ENCODE assay signal across 16 mouse cellular contexts in the genomic region with DNA sequence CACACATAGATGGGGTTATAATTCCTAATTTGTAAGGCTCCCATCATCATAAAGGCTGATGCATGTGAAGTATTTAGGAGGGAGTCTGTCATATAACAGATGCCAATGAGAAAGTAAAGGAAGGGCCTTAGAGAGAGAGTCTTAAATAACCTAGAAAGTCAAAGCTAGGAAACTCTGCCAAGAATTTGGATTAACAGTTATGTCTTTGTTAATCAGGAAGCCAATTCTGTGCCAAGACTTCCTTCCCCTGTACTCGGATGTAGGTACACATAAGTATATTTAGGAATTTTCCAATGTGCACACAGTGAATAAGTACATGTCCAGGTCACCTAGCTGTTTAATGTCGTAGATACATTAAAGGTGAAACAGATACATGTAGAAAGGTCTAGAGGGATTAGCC. TPM values are rescaled to one million over a fixed set of nuclear protein-coding genes. Genes with fewer than 3 reads are reported as not detected.
DNase-seq lines count a peak whose midpoint lies in the region; ATAC-seq and TF ChIP-seq lines count a peak whose summit lies in the region.
"Had no signal": no experiment of that assay in that cellular context is flagged by ENCODE, and none has a peak within 500 bp of the region (broad histone marks: within the 10 kb centered on the region; RNA-seq: fewer than 3 reads in every experiment).

No protein-coding gene starts in this region.

- no peaks in the 10 kb centered on the region for H3K27me3 ChIP-seq in kidney, postnatal 0 days (ENCODE audit: insufficient read depth, low read length)
- 0 out of 2 replicates have a peak, but pooled peaks cover 2% of the 10 kb centered on the region for H3K27me3 ChIP-seq in midbrain, embryonic 13.5 days
- H3K27me3 ChIP-seq in midbrain, embryonic 16.5 days (ENCODE audit: control insufficient read depth, insufficient read depth, low read depth, low read length) = no peaks in the 10 kb centered on the region
- no peaks in the 10 kb centered on the region for H3K27me3 ChIP-seq in liver, postnatal 0 days (ENCODE audit: insufficient read depth, low read length)
- H3K27me3 ChIP-seq: hindbrain, embryonic 12.5 days; midbrain, embryonic 12.5 days had no signal

- peak overlapping the region; percentile 92 for H3K27ac ChIP-seq in gastrocnemius, adult 2 months
- no peak overlapping the region for H3K27ac ChIP-seq in kidney, postnatal 0 days
- H3K27ac ChIP-seq in midbrain, embryonic 13.5 days = 0 out of 2 replicates have a peak overlapping the region, but pooled peaks have one; percentile 32
- H3K27ac ChIP-seq in midbrain, embryonic 16.5 days (ENCODE audit: low read length) = no peak overlapping the region
- peak overlapping the region; percentile 83 for H3K27ac ChIP-seq in liver, postnatal 0 days (ENCODE audit: low read depth)
- H3K27ac ChIP-seq: hindbrain, embryonic 12.5 days; liver, embryonic 14.5 days; macrophage; midbrain, embryonic 12.5 days had no signal

- no peak for TF ChIP-seq CTCF in gastrocnemius, adult 2 months (IDR thresholded peaks at IDR 0.05)
- TF ChIP-seq CTCF in kidney, postnatal 0 days (IDR thresholded peaks at IDR 0.05; ENCODE audit: low read depth) = no peak
- no peak for TF ChIP-seq CTCF in liver, postnatal 0 days (IDR thresholded peaks at IDR 0.05; ENCODE audit: low read depth)

- 61% methylated on average over 2 of the region's 2 CpGs for WGBS in kidney, postnatal 0 days
- 90% methylated on average over 2 of the region's 2 CpGs for WGBS in midbrain, embryonic 13.5 days
- 70% methylated on average over 2 of the region's 2 CpGs for WGBS in midbrain, embryonic 16.5 days
- WGBS in liver, postnatal 0 days (ENCODE audit: insufficient replicate concordance) = 46% methylated on average over 2 of the region's 2 CpGs

- ATAC-seq in kidney, postnatal 0 days (replicated peaks; ENCODE audit: low FRiP score, low read depth) = no peak
- no peak for ATAC-seq in midbrain, embryonic 13.5 days
- no peak for ATAC-seq in midbrain, embryonic 16.5 days
- ATAC-seq in liver, postnatal 0 days = no peak

- no peaks in the 10 kb centered on the region for H3K36me3 ChIP-seq in kidney, postnatal 0 days (ENCODE audit: insufficient read depth, low read length)
- peaks cover 19% of the 10 kb centered on the region for H3K36me3 ChIP-seq in midbrain, embryonic 13.5 days
- H3K36me3 ChIP-seq in midbrain, embryonic 16.5 days (ENCODE audit: control insufficient read depth, insufficient read depth, low read length) = peaks cover 4% of the 10 kb centered on the region
- H3K36me3 ChIP-seq in liver, postnatal 0 days (replicated peaks; ENCODE audit: insufficient read depth, low read length) = peaks cover 4% of the 10 kb centered on the region; the same call in 1 of the 2 replicates
- H3K36me3 ChIP-seq: heart, embryonic 12.5 days had no signal

- no peak overlapping the region for H3K4me3 ChIP-seq in gastrocnemius, adult 2 months
- no peak overlapping the region for H3K4me3 ChIP-seq in kidney, postnatal 0 days (replicated peaks; ENCODE audit: low read depth, low read length)
- no peak overlapping the region for H3K4me3 ChIP-seq in midbrain, embryonic 13.5 days (replicated peaks)
- no peak overlapping the region for H3K4me3 ChIP-seq in midbrain, embryonic 16.5 days (ENCODE audit: low read depth, low read length)
- H3K4me3 ChIP-seq in liver, postnatal 0 days (ENCODE audit: low read depth, low read length) = no peak overlapping the region
- H3K4me3 ChIP-seq: erythroblast, embryonic 14.5 days; heart, embryonic 12.5 days; hindbrain, embryonic 12.5 days; midbrain, embryonic 12.5 days had no signal

- H3K4me2 ChIP-seq in kidney, postnatal 0 days (ENCODE audit: low read length) = no peak overlapping the region
- H3K4me2 ChIP-seq in midbrain, embryonic 13.5 days (replicated peaks) = no peak overlapping the region
- H3K4me2 ChIP-seq in midbrain, embryonic 16.5 days (ENCODE audit: low read length) = no peak overlapping the region
- no peak overlapping the region for H3K4me2 ChIP-seq in liver, postnatal 0 days (ENCODE audit: low read depth, low read length)
- H3K4me2 ChIP-seq: heart, embryonic 12.5 days; midbrain, embryonic 12.5 days had no signal

- intact Hi-C loops in gastrocnemius, adult 2 months (cut with DNase I) = no loop called here

- no peak for TF ChIP-seq EP300 in liver, postnatal 0 days (IDR thresholded peaks at IDR 0.05; ENCODE audit: low read depth)

- no peaks in the 10 kb centered on the region for H3K9me3 ChIP-seq in kidney, postnatal 0 days (replicated peaks; ENCODE audit: low read length)
- no peaks in the 10 kb centered on the region for H3K9me3 ChIP-seq in midbrain, embryonic 13.5 days
- H3K9me3 ChIP-seq in midbrain, embryonic 16.5 days (replicated peaks; ENCODE audit: control insufficient read depth, low read length, poor library complexity, severe bottlenecking) = no peaks in the 10 kb centered on the region
- no peaks in the 10 kb centered on the region for H3K9me3 ChIP-seq in liver, postnatal 0 days (ENCODE audit: low read length)
- H3K9me3 ChIP-seq: heart, embryonic 12.5 days; hindbrain, embryonic 12.5 days; midbrain, embryonic 12.5 days had no signal

- H3K9ac ChIP-seq in kidney, postnatal 0 days (ENCODE audit: low read depth, low read length) = no peak overlapping the region
- no peak overlapping the region for H3K9ac ChIP-seq in midbrain, embryonic 13.5 days (replicated peaks)
- no peak overlapping the region for H3K9ac ChIP-seq in midbrain, embryonic 16.5 days (ENCODE audit: low read depth, low read length)
- 0 out of 2 replicates have a peak overlapping the region, but pooled peaks have one; percentile 9 for H3K9ac ChIP-seq in liver, postnatal 0 days (replicated peaks)
- H3K9ac ChIP-seq: heart, embryonic 12.5 days; hindbrain, embryonic 12.5 days; liver, embryonic 14.5 days; midbrain, embryonic 12.5 days had no signal

- peaks cover 6% of the 10 kb centered on the region for H3K4me1 ChIP-seq in kidney, postnatal 0 days (replicated peaks; ENCODE audit: insufficient read depth, low read length)
- peaks cover 62% of the 10 kb centered on the region for H3K4me1 ChIP-seq in midbrain, embryonic 13.5 days (replicated peaks)
- H3K4me1 ChIP-seq in midbrain, embryonic 16.5 days (ENCODE audit: control insufficient read depth, insufficient read depth, low read length) = peaks cover 25% of the 10 kb centered on the region
- H3K4me1 ChIP-seq in liver, postnatal 0 days (ENCODE audit: insufficient read depth) = peaks cover 25% of the 10 kb centered on the region

- DNase-seq in gastrocnemius, adult 2 months = no peak
- no peak for DNase-seq in gastrocnemius, postnatal 25 days
- DNase-seq in kidney, postnatal 0 days (ENCODE audit: low spot score) = peak; percentile 53
- no peak for DNase-seq in kidney, adult 11 months
- DNase-seq in liver, postnatal 0 days = no peak
- DNase-seq: B cell, adult 2 months; cerebellum, adult 18-20 months; cerebellum, postnatal 36 days had no signal

RNA-seq across cellular contexts. Expression of gene Rtp4, which starts 3.5 kb away (rescaled TPM):
- total RNA-seq in gastrocnemius, adult 2 months (2021) = 1 to 10 TPM in 1 of 2 experiments, under 1 TPM in 1; 0.79 to 1.8 TPM
- 1 to 10 TPM; 1.9 to 2.0 TPM for total RNA-seq in gastrocnemius, postnatal 25 days (2021)
- polyA plus RNA-seq in kidney, postnatal 0 days (2015; fragmentation: Nextera tagmentation; extraction: Ambion mirVana) = 38.1 and 50.7 TPM in 2 replicates
- 2.0 and 3.4 TPM in 2 replicates for polyA plus RNA-seq in midbrain, embryonic 13.5 days (2015; fragmentation: Nextera tagmentation; extraction: Ambion mirVana)
- 2.6 and 2.8 TPM in 2 replicates for polyA plus RNA-seq in midbrain, embryonic 16.5 days (2015; fragmentation: Nextera tagmentation; extraction: Ambion mirVana)
- polyA plus RNA-seq in liver, postnatal 0 days (2015; fragmentation: Nextera tagmentation; extraction: Ambion mirVana) = 24.0 and 28.3 TPM in 2 replicates

RNA-seq across cellular contexts. Expression of gene Masp1, which starts 4.0 kb away (rescaled TPM):
- 10 to 100 TPM in 1 of 2 experiments, 1 to 10 TPM in 1; 7.7 to 18.7 TPM for total RNA-seq in gastrocnemius, adult 2 months (2021)
- total RNA-seq in gastrocnemius, postnatal 25 days (2021) = 10 to 100 TPM; 14.7 to 18.6 TPM
- polyA plus RNA-seq in kidney, postnatal 0 days (2015; fragmentation: Nextera tagmentation; extraction: Ambion mirVana) = 3.1 and 3.3 TPM in 2 replicates
- polyA plus RNA-seq in midbrain, embryonic 13.5 days (2015; fragmentation: Nextera tagmentation; extraction: Ambion mirVana) = 37.5 and 44.7 TPM in 2 replicates
- polyA plus RNA-seq in midbrain, embryonic 16.5 days (2015; fragmentation: Nextera tagmentation; extraction: Ambion mirVana) = 26.8 and 29.6 TPM in 2 replicates
- polyA plus RNA-seq in liver, postnatal 0 days (2015; fragmentation: Nextera tagmentation; extraction: Ambion mirVana) = 31.7 and 38.3 TPM in 2 replicates
- polyA plus RNA-seq: erythroblast, embryonic 14.5 days had no signal

Comparison
In these comparisons a context has a peak if more than half of its experiments do, and no peak if none do; other contexts are left out.
1. H3K27ac ChIP-seq: peak in gastrocnemius, adult 2 months (single experiment), midbrain, embryonic 13.5 days (single experiment) and liver, postnatal 0 days (single experiment); none in kidney, postnatal 0 days (single experiment) and midbrain, embryonic 16.5 days (single experiment).